Mouse (Mus musculus): ENCODE measurements around the gene Gucd1.

DNA sequence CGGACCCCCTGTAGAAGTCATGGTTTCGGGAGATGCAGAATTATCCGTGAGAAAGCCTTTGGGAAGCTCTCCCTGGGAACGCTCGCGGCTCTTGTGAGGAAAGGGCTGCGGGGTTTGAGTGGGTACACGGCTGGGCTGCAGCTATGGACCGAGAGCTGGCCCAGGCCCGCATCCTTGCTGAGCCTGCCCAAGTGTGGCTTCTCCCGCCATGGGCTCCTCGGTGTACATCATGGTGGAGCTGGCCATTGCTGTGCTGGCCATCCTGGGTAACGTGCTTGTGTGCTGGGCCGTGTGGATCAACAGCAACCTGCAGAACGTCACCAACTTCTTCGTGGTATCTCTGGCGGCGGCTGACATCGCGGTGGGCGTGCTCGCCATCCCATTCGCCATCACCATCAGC lies 192.0 kb downstream of the Gucd1 start:
- TF ChIP-seq CTCF (IDR thresholded peaks at IDR 0.05; ENCODE audit: insufficient read depth, low read length) (no peak), POLR2A (IDR thresholded peaks at IDR 0.05; ENCODE audit: borderline replicate concordance, extremely low read depth, low read depth, low read length) (no peak)
